Mouse (Mus musculus): ENCODE measurements around the gene Trim24. TPM values are rescaled to one million over a fixed set of nuclear protein-coding genes. Genes with fewer than 3 reads are reported as not detected.
A peak's percentile ranks its signal among the peaks of the same experiment; 100 is the strongest.
"Not testable (repeated sequence)": the region's sequence is repeated elsewhere in the genome, so short reads cannot be mapped to it uniquely, and the experiment has no call there.

The Trim24 gene
- polyA plus RNA-seq (2015; fragmentation: Nextera tagmentation; extraction: Ambion mirVana), result 10.7 and 11.8 TPM in 2 replicates

- H3K4me3 ChIP-seq (replicated peaks), result peak within 1 kb of the TSS; percentile 93
- H3K9ac ChIP-seq, result peak within 1 kb of the TSS; percentile 86
- H3K27me3 ChIP-seq (replicated peaks), result no peaks in the 10 kb centered on the region
- peak; percentile 99 for ATAC-seq (ENCODE audit: insufficient read depth, low FRiP score, low read depth)
- H3K27ac ChIP-seq, result peak within 1 kb of the TSS; percentile 97
- H3K36me3 ChIP-seq, result peaks cover 8% of the 10 kb centered on the region; the same call in 1 of the 2 replicates
- under 1% methylated on average over 59 of the region's 89 CpGs for WGBS
- H3K9me3 ChIP-seq, result 0 out of 2 replicates have a peak, but pooled peaks cover 24% of the 10 kb centered on the region
- peak within 1 kb of the TSS; percentile 51 for H3K4me2 ChIP-seq
- H3K4me1 ChIP-seq, result no peaks in the 10 kb centered on the region
These were observed at the start of gene Trim24 for GRCm38 (mm10) chr6:37870245-37871136. Gene Trim24 (plus strand): TSS chr6:37870811.

GRCm38 (mm10) chr6:37821531-37822051 is 49.0 kb upstream of the Trim24 start:
- Histone ChIP-seq H3K36me3 (no peaks in the 10 kb centered on the region), H3K9me3 (no peaks in the 10 kb centered on the region), H3K4me1 (no peaks in the 10 kb centered on the region), H3K27me3 (replicated peaks) (no peaks in the 10 kb centered on the region), H3K9ac (no peak overlapping the region), H3K27ac (no peak overlapping the region), H3K4me3 (replicated peaks) (no peak overlapping the region), H3K4me2 (no peak overlapping the region)
- WGBS, result 83% methylated on average over 6 of the region's 6 CpGs
- ATAC-seq (ENCODE audit: insufficient read depth, low FRiP score, low read depth), result no peak

DNA sequence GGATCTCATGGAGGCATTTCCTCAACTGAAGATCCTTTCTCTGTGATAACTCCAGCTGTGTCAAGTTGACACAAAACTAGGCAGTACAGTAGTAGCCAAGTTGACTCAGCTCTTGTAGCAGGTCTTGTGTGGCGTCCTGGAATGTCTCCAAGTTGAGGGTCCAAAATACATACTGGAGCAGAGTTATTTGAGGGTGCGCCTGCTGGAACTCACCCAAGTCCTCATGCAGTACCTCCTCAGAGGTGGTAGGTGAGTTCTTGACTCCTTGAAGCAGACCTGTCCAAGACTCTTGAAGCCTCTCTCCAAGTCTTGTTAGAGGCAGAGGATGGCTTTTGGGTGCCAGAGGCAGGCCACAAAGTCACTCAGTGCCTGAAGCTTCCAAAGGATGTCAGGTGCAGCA is 48.2 kb upstream of the Trim24 start:
- Histone ChIP-seq H3K4me2 (no peak overlapping the region), H3K9ac (no peak overlapping the region), H3K27me3 (replicated peaks) (no peaks in the 10 kb centered on the region), H3K36me3 (no peaks in the 10 kb centered on the region), H3K9me3 (no peaks in the 10 kb centered on the region), H3K4me1 (no peaks in the 10 kb centered on the region), H3K4me3 (replicated peaks) (no peak overlapping the region), H3K27ac (no peak overlapping the region)
- WGBS, result 86% methylated on average over 2 of the region's 2 CpGs
- ATAC-seq (ENCODE audit: insufficient read depth, low FRiP score, low read depth), result no peak

DNA sequence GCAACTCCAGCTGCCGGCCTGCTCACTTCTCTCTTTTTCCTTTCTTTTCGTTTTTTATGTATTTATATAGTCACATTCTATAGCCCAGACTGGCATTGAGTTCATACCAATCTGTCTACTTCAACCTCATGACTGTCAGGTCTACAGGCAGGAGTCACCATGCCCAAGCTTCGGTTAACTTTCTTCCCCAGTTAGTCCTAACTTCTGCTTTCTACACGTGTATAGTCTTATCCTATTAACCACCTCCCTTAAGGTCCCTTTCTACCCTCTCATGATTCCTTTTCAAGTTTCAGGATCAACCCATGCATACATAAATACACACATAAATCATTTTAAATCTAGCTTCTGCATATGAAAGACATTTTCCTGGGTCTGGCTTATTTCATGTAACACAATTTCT is 46.9 kb upstream of the Trim24 start:
- H3K9me3 ChIP-seq, result no peaks in the 10 kb centered on the region
- H3K4me3 ChIP-seq (replicated peaks), result no peak overlapping the region
- H3K9ac ChIP-seq, result no peak overlapping the region
- no peaks in the 10 kb centered on the region for H3K36me3 ChIP-seq
- 84% methylated on average over 4 of the region's 4 CpGs for WGBS
- no peak for ATAC-seq (ENCODE audit: insufficient read depth, low FRiP score, low read depth)
- no peak overlapping the region for H3K27ac ChIP-seq
- H3K4me1 ChIP-seq, result no peaks in the 10 kb centered on the region
- no peaks in the 10 kb centered on the region for H3K27me3 ChIP-seq (replicated peaks)
- no peak overlapping the region for H3K4me2 ChIP-seq

- not testable (repeated sequence) for H3K27me3 ChIP-seq (replicated peaks); H3K4me2 ChIP-seq; H3K9me3 ChIP-seq; ATAC-seq (ENCODE audit: insufficient read depth, low FRiP score, low read depth); H3K4me3 ChIP-seq (replicated peaks); H3K4me1 ChIP-seq; H3K9ac ChIP-seq; H3K27ac ChIP-seq; H3K36me3 ChIP-seq
- WGBS, result 84% methylated on average over 7 of the region's 7 CpGs
These were observed 45.1 kb upstream of the Trim24 start for GRCm38 (mm10) chr6:37825331-37826115.

- Histone ChIP-seq H3K27ac (no peak overlapping the region), H3K4me1 (no peaks in the 10 kb centered on the region), H3K36me3 (no peaks in the 10 kb centered on the region), H3K9ac (no peak overlapping the region), H3K9me3 (no peaks in the 10 kb centered on the region), H3K4me2 (no peak overlapping the region), H3K4me3 (replicated peaks) (no peak overlapping the region), H3K27me3 (replicated peaks) (no peaks in the 10 kb centered on the region)
- no peak for ATAC-seq (ENCODE audit: insufficient read depth, low FRiP score, low read depth)
- 82% methylated on average over 3 of the region's 3 CpGs for WGBS
These were observed 41.7 kb upstream of the Trim24 start for GRCm38 (mm10) chr6:37828955-37829354.

GRCm38 (mm10) chr6:37829631-37830030 is 41.0 kb upstream of the Trim24 start:
- H3K27me3 ChIP-seq (replicated peaks), result no peaks in the 10 kb centered on the region
- no peak overlapping the region for H3K9ac ChIP-seq
- H3K36me3 ChIP-seq, result no peaks in the 10 kb centered on the region
- H3K4me1 ChIP-seq, result no peaks in the 10 kb centered on the region
- H3K4me3 ChIP-seq (replicated peaks), result no peak overlapping the region
- H3K4me2 ChIP-seq, result no peak overlapping the region
- ATAC-seq (ENCODE audit: insufficient read depth, low FRiP score, low read depth), result no peak
- H3K27ac ChIP-seq, result no peak overlapping the region
- H3K9me3 ChIP-seq, result no peaks in the 10 kb centered on the region

GRCm38 (mm10) chr6:37833691-37834090 is 36.9 kb upstream of the Trim24 start:
- no peak overlapping the region for H3K27ac ChIP-seq
- 94% methylated on average over 1 of the region's 1 CpGs for WGBS
- H3K9me3 ChIP-seq, result no peaks in the 10 kb centered on the region
- ATAC-seq (ENCODE audit: insufficient read depth, low FRiP score, low read depth), result no peak
- H3K4me1 ChIP-seq, result no peaks in the 10 kb centered on the region
- no peaks in the 10 kb centered on the region for H3K27me3 ChIP-seq (replicated peaks)
- no peak overlapping the region for H3K4me3 ChIP-seq (replicated peaks)
- H3K36me3 ChIP-seq, result no peaks in the 10 kb centered on the region
- no peak overlapping the region for H3K4me2 ChIP-seq
- H3K9ac ChIP-seq, result no peak overlapping the region

DNA sequence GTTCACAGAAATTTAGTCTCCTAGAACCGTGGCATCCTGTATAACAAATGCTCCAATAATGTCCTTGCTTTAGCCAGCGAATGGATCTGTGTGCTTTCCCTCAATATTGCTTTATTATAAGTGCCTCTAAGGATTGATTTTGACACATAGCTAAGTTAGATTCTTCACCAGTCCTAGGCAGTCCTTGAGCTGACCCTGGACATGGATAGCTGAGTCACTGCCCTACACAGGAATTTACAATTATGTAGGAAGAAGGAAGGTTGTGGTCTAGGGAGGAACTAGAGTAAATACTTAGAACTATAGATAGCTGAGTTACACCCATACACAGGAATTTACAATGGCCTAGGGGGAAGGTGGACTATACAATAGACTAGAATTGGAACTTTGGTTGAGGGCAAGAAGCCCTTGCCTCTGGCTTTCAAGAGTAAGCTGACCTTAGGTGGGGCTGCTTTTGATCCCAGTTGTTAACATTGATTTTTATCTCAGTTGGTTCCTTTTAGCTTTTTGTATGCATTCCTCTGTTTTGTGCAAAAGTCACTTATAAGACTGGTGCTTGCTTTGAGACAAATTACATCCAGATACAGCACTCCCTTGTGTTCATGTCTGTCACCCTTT is 33.6 kb upstream of the Trim24 start:
- not testable (repeated sequence) for H3K4me3 ChIP-seq (replicated peaks); H3K4me1 ChIP-seq; ATAC-seq (ENCODE audit: insufficient read depth, low FRiP score, low read depth); H3K27me3 ChIP-seq (replicated peaks); H3K4me2 ChIP-seq; H3K9me3 ChIP-seq; H3K27ac ChIP-seq; H3K36me3 ChIP-seq; H3K9ac ChIP-seq
- WGBS, result 80% methylated on average over 2 of the region's 2 CpGs

DNA sequence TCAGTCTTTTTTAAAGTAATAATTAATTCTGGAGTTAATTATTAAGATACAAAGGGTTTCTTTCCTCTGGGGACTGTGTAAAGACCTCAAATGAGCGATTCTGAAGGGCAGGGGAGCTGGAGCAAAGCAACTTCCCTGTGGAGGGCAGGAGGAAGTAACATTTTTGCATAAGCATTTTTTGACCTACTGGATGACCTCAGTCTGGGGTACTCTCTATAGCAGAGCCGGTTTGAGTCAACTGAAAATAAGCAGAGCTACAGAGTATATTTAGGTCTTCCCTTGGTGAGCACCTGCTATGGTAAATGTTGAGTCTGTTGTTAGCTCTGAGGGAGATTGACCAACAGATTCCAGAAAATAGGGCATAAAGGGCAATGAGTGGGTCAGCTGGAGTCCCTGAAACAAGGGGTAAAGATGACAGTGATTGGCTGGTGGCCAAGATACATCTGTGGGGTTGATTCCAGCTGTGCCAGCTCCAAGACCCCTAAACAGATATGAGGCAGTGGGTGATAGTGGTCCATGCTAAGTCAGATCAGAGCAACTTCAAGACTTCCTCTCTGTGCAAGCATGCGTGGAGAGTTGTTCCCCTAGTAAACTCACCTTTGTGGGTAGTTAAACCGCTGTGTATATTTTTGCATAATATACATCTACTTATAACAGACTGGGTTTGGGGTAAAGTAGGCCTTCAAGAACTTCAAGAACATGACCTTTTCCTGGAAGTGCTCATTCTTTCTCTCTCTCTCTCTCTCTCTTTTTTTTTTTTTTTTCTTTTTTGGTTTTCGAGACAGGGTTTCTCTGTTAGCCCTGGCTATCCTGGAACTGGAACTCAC is 27.6 kb upstream of the Trim24 start:
- Histone ChIP-seq H3K4me1 (no peaks in the 10 kb centered on the region), H3K36me3 (no peaks in the 10 kb centered on the region), H3K27me3 (replicated peaks) (no peaks in the 10 kb centered on the region), H3K9ac (no peak overlapping the region), H3K4me3 (replicated peaks) (no peak overlapping the region), H3K4me2 (no peak overlapping the region), H3K27ac (no peak overlapping the region), H3K9me3 (no peaks in the 10 kb centered on the region)
- WGBS, result 76% methylated on average over 5 of the region's 5 CpGs
- ATAC-seq (ENCODE audit: insufficient read depth, low FRiP score, low read depth), result no peak

GRCm38 (mm10) chr6:37843647-37844273 is 26.9 kb upstream of the Trim24 start:
- H3K9ac ChIP-seq, result no peak overlapping the region
- WGBS, result 89% methylated on average over 8 of the region's 8 CpGs

More at GRCm38 (mm10) chr6:37843647-37844273, 26.9 kb upstream of the Trim24 start:
- no peaks in the 10 kb centered on the region for H3K4me1 ChIP-seq
- no peak for ATAC-seq (ENCODE audit: insufficient read depth, low FRiP score, low read depth)
- H3K27me3 ChIP-seq (replicated peaks), result no peaks in the 10 kb centered on the region
- H3K27ac ChIP-seq, result no peak overlapping the region
- no peaks in the 10 kb centered on the region for H3K36me3 ChIP-seq
- no peaks in the 10 kb centered on the region for H3K9me3 ChIP-seq
- no peak overlapping the region for H3K4me3 ChIP-seq (replicated peaks)
- no peak overlapping the region for H3K4me2 ChIP-seq

Data from stomach, embryonic 15.5 days (tissue).